Mouse (Mus musculus) kidney, embryonic 15.5 days (tissue): ENCODE data around the gene Slc22a15. TPM values are rescaled to one million over a fixed set of nuclear protein-coding genes. Genes with fewer than 3 reads are reported as not detected.
A peak's percentile ranks its signal among the peaks of the same experiment; 100 is the strongest.

ENCODE experiments used
- ATAC-seq: fragments of 200-750 bp; cut with Nextera tagmentation; replicated peaks from 2 replicates; pipeline ENCODE4 v1.8.0; 2017; ENCODE audit warnings: moderate TSS enrichment; ENCODE audit not compliant: low FRiP score
- H3K27ac ChIP-seq: fragments of 300-500 bp; sonication (generic); 2 replicates; pipeline ENCODE4 v1.5.1; 2015; ENCODE audit warnings: mild to moderate bottlenecking, inconsistent platforms
- H3K27me3 ChIP-seq: fragments of 300-500 bp; sonication (generic); 2 replicates; pipeline ENCODE4 v1.6.1; 2015; ENCODE audit warnings: inconsistent platforms
- H3K36me3 ChIP-seq: fragments of 300-500 bp; sonication (generic); 2 replicates; pipeline ENCODE4 v1.6.1; 2015; ENCODE audit warnings: inconsistent platforms
- H3K4me1 ChIP-seq: fragments of 300-500 bp; sonication (generic); 2 replicates; pipeline ENCODE4 v1.6.1; 2015; ENCODE audit warnings: inconsistent platforms
- H3K4me2 ChIP-seq: fragments of 300-500 bp; sonication (generic); 2 replicates; pipeline ENCODE4 v1.6.1; 2015; ENCODE audit warnings: moderate library complexity, mild to moderate bottlenecking, inconsistent platforms
- H3K4me3 ChIP-seq: fragments of 300-500 bp; sonication (generic); replicated peaks from 2 replicates; pipeline ENCODE4 v1.5.1; 2015; ENCODE audit warnings: mild to moderate bottlenecking, inconsistent platforms
- H3K9ac ChIP-seq: fragments of 300-500 bp; sonication (generic); 2 replicates; pipeline ENCODE4 v1.6.1; 2015; ENCODE audit warnings: mild to moderate bottlenecking, inconsistent platforms
- H3K9me3 ChIP-seq: fragments of 300-500 bp; sonication (generic); replicated peaks from 2 replicates; pipeline ENCODE4 v1.6.1; 2016; ENCODE audit warnings: inconsistent platforms
- WGBS: fragments of 180-500 bp; shearing (Covaris S2); methylation state at CpG from one replicate; pipeline ENCODE4 v1.1.7; 2015; ENCODE audit warnings: mixed read lengths; 5-methylcytosine and 5-hydroxymethylcytosine counted together
- polyA plus RNA-seq: library from polyadenylated mRNA; unstranded; fragments of >200 nt; fragmentation: Nextera tagmentation; extraction: Ambion mirVana; gene quantifications from 2 replicates; pipeline ENCODE4 v1.2.1, GENCODE M21; 2015

Slc22a15 gene
- polyA plus RNA-seq, 1 experiment from 2014 or later, result 3.1 TPM

GRCm38 (mm10) chr3:101854075-101854474, 70.2 kb downstream of the Slc22a15 start:
- Histone ChIP-seq H3K9me3 (no peaks in the 10 kb centered on the region), H3K27ac (no peak overlapping the region), H3K27me3 (no peaks in the 10 kb centered on the region), H3K9ac (no peak overlapping the region), H3K4me2 (no peak overlapping the region), H3K4me3 (no peak overlapping the region), H3K4me1 (no peaks in the 10 kb centered on the region), H3K36me3 (no peaks in the 10 kb centered on the region)
- no peak for ATAC-seq
- 82% methylated on average over 1 of the region's 1 CpGs for WGBS

DNA sequence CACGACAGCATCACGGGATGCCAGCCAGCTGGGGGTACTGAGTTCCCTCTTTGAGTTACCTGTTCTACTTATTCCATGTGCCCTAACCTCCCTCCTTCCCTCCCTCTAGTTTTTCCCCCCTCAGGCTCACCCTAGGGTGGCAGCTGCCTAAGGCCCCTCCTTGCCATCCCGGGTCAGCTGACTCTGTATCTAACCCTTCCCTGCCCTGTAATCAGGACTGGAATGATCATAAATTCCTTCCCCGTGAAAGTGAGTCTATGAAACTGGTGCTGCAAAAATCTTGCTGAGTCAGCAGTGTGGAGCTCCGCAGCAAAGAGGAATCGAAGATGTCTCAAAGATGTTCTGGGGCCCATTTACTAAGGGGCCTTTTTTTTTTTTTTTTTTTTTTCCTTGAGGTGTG, 72.9 kb downstream of the Slc22a15 start:
- ATAC-seq, result no peak
- Histone ChIP-seq H3K9me3 (no peaks in the 10 kb centered on the region), H3K27ac (no peak overlapping the region), H3K9ac (no peak overlapping the region), H3K27me3 (no peaks in the 10 kb centered on the region), H3K4me3 (no peak overlapping the region), H3K36me3 (no peaks in the 10 kb centered on the region), H3K4me1 (no peaks in the 10 kb centered on the region), H3K4me2 (no peak overlapping the region)
- WGBS, result 58% methylated on average over 6 of the region's 6 CpGs

GRCm38 (mm10) chr3:101848816-101849215, 75.4 kb downstream of the Slc22a15 start, which contains the start of gene Mab21l3:
TSS of gene Mab21l3 (minus strand) at chr3:101848959.
- H3K4me3 ChIP-seq, result no peak within 1 kb of the TSS
- 69% methylated on average over 5 of the region's 5 CpGs for WGBS
- H3K4me1 ChIP-seq, result no peaks in the 10 kb centered on the region
- no peak within 1 kb of the TSS for H3K27ac ChIP-seq
- no peak within 1 kb of the TSS for H3K4me2 ChIP-seq
- H3K36me3 ChIP-seq, result no peaks in the 10 kb centered on the region
- ATAC-seq, result no peak
- no peaks in the 10 kb centered on the region for H3K9me3 ChIP-seq
- no peaks in the 10 kb centered on the region for H3K27me3 ChIP-seq
- no peak within 1 kb of the TSS for H3K9ac ChIP-seq

- Histone ChIP-seq H3K27me3 (no peaks in the 10 kb centered on the region), H3K9ac (no peak overlapping the region), H3K36me3 (no peaks in the 10 kb centered on the region), H3K9me3 (no peaks in the 10 kb centered on the region), H3K4me3 (no peak overlapping the region), H3K4me2 (no peak overlapping the region), H3K27ac (no peak overlapping the region), H3K4me1 (no peaks in the 10 kb centered on the region)
- no peak for ATAC-seq
- 54% methylated on average over 4 of the region's 4 CpGs for WGBS
Observed at GRCm38 (mm10) chr3:101846096-101846495, 78.2 kb downstream of the Slc22a15 start.

- no peak overlapping the region for H3K27ac ChIP-seq
- no peak overlapping the region for H3K4me3 ChIP-seq
- 53% methylated on average over 7 of the region's 7 CpGs for WGBS
- no peak overlapping the region for H3K4me2 ChIP-seq
- no peak overlapping the region for H3K9ac ChIP-seq
- no peak for ATAC-seq
- H3K27me3 ChIP-seq, result no peaks in the 10 kb centered on the region
- H3K36me3 ChIP-seq, result no peaks in the 10 kb centered on the region
- H3K9me3 ChIP-seq, result no peaks in the 10 kb centered on the region
- 0 out of 2 replicates have a peak, but pooled peaks cover 5% of the 10 kb centered on the region for H3K4me1 ChIP-seq
Observed at GRCm38 (mm10) chr3:101842372-101843094, 81.7 kb downstream of the Slc22a15 start.

GRCm38 (mm10) chr3:101839327-101839726, 84.9 kb downstream of the Slc22a15 start:
- Histone ChIP-seq H3K9me3 (no peaks in the 10 kb centered on the region), H3K4me1 (peaks cover 19% of the 10 kb centered on the region), H3K27me3 (no peaks in the 10 kb centered on the region), H3K4me2 (no peak overlapping the region), H3K4me3 (no peak overlapping the region), H3K9ac (no peak overlapping the region), H3K36me3 (no peaks in the 10 kb centered on the region), H3K27ac (no peak overlapping the region)
- ATAC-seq, result no peak
- WGBS, result 90% methylated on average over 9 of the region's 9 CpGs

DNA sequence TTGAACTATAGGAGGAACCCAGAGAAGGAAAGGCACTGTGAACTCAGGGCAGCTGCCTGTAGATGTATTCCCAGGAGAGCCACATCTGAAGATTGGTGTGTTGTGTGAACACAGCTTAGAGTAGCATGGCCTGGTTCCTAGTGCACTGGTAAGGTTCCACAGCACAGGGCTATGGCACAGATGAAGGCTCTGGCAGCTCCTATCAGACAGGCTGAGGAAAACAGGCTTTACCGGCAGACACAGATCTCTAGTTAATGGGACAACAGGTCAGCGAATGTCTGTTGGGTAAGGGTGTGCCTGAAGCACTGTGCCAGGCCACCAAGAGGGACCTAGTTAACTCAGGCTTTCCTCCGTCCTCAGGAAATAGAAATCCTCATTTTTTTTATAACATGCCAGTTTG, 87.3 kb downstream of the Slc22a15 start:
- WGBS, result 80% methylated on average over 3 of the region's 3 CpGs
- Histone ChIP-seq H3K27ac (no peak overlapping the region), H3K27me3 (no peaks in the 10 kb centered on the region)

DNA sequence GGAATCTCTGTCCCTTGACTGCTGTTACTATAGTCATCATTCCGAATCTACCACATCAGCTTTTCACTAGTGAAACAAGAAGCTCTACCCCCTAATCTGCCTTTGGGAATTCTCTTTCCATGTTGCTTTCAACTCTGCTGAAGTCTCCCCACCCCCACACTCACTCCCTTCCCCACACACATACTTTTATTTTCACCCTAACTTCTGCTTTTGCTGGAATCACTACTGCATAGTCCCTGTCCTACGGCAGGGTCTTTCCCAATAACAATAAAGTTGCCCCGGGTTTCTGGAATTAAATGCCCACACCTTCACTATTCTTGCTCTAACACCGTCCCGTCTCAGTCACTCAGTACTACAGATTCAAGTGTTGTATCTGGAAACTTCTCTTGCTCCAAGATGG, 87.7 kb downstream of the Slc22a15 start:
- H3K9ac ChIP-seq, result no peak overlapping the region
- peak overlapping the region; percentile 53 for H3K4me2 ChIP-seq
- peak overlapping the region; percentile 28; the same call in 1 of the 2 replicates for H3K4me3 ChIP-seq
- peak overlapping the region; percentile 54; the same call in 1 of the 2 replicates for H3K27ac ChIP-seq
- WGBS, result 76% methylated on average over 5 of the region's 5 CpGs
- peaks cover 26% of the 10 kb centered on the region for H3K4me1 ChIP-seq
- no peaks in the 10 kb centered on the region for H3K27me3 ChIP-seq
- H3K36me3 ChIP-seq, result no peaks in the 10 kb centered on the region
- H3K9me3 ChIP-seq, result no peaks in the 10 kb centered on the region
- ATAC-seq, result no peak; the same call in 1 of the 2 replicates

More for the DNA sequence above, 87.3 kb downstream of the Slc22a15 start:
- Histone ChIP-seq H3K4me3 (no peak overlapping the region), H3K36me3 (no peaks in the 10 kb centered on the region), H3K4me2 (no peak overlapping the region), H3K9ac (no peak overlapping the region), H3K4me1 (peaks cover 22% of the 10 kb centered on the region), H3K9me3 (no peaks in the 10 kb centered on the region)
- no peak for ATAC-seq

- no peak overlapping the region; the same call in 1 of the 2 replicates for H3K9ac ChIP-seq
Observed at GRCm38 (mm10) chr3:101836045-101836444, 88.2 kb downstream of the Slc22a15 start.

DNA sequence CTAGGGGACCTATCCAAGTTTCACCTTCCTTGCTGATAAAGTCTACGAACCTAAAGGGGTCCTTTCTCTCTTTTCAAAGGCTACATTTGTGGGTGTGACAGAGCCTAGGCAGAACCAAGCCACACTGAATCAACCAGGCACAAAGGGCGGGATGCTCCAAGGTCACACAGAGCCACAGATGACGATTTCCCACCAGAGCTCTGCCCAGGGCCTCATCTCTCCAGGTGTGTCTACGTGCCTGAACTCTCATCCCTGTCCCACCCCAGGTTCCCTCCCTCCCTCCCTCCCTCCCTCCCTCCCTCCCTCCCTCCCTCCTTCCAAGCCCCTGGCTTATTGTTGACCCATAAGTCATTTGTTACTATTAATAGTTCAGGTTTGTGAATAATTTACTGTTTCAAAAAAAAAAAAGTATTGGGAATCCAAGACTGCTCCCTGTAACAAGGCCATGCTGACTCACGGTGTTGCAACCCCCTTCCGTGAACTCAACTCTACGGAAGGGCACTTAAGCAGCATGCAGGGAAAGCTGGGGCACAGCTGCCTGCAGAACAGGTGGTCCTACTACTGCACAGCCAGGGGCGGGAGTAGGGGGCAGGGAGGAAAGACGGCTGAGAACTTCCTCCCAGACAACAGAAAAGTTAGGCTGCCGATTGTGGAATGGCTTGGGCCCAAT, 92.9 kb downstream of the Slc22a15 start:
- Histone ChIP-seq H3K27me3 (no peaks in the 10 kb centered on the region), H3K4me3 (no peak overlapping the region), H3K4me2 (no peak overlapping the region), H3K4me1 (peaks cover 34% of the 10 kb centered on the region), H3K27ac (peak overlapping the region; percentile 58), H3K9me3 (no peaks in the 10 kb centered on the region), H3K36me3 (no peaks in the 10 kb centered on the region), H3K9ac (no peak overlapping the region)
- 0 out of 2 replicates have a peak, but pooled peaks have one; percentile 23 for ATAC-seq
- 26% methylated on average over 10 of the region's 10 CpGs for WGBS

More at GRCm38 (mm10) chr3:101836045-101836444, 88.2 kb downstream of the Slc22a15 start:
- peaks cover 29% of the 10 kb centered on the region for H3K4me1 ChIP-seq
- H3K4me2 ChIP-seq, result peak overlapping the region; percentile 53
- H3K9me3 ChIP-seq, result no peaks in the 10 kb centered on the region
- 2% methylated on average over 8 of the region's 8 CpGs for WGBS
- H3K27ac ChIP-seq, result peak overlapping the region; percentile 54
- no peaks in the 10 kb centered on the region for H3K27me3 ChIP-seq
- ATAC-seq, result peak; percentile 96
- H3K4me3 ChIP-seq, result peak overlapping the region; percentile 28; the same call in 1 of the 2 replicates
- no peaks in the 10 kb centered on the region for H3K36me3 ChIP-seq

DNA sequence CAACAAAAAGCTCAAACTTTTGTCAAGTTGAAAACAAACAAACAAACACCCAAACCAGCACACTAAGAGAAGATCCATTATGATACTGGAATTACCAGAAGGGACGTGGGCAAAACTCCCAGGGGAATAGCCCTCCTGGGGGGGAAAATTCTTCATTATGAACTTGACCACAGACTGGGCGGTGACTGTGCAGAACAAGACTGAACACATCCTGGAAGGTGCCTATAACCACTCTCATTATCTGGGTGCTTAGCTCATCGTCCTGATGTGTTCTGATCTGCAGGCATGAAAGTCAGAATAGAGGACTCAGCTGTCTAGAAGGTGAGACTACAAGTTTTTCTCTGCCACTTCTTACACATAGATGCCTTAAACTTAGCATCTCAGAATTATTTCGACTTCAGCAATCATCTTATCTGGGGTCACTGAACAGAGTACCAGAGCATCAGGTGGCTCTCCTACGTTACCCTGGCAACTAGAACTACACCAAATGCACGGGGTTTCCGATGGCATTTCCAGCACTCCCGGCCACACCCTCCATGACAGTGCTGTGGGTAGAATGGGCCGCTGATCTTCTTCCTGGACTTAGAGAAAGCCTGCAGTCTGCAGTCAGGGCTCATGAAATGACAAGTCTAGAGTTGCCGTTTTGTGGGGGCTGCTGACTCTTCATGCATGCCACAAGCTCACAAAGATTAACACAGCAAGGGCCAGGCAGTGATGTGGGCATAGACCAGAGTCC, 94.2 kb downstream of the Slc22a15 start:
- Histone ChIP-seq H3K36me3 (no peaks in the 10 kb centered on the region), H3K4me1 (peaks cover 25% of the 10 kb centered on the region), H3K27ac (no peak overlapping the region), H3K27me3 (no peaks in the 10 kb centered on the region), H3K9ac (no peak overlapping the region), H3K4me2 (no peak overlapping the region), H3K9me3 (no peaks in the 10 kb centered on the region), H3K4me3 (no peak overlapping the region)
- ATAC-seq, result no peak
- WGBS, result 69% methylated on average over 10 of the region's 10 CpGs

GRCm38 (mm10) chr3:101828595-101828994, 95.7 kb downstream of the Slc22a15 start:
- H3K27ac ChIP-seq, result no peak overlapping the region

More at GRCm38 (mm10) chr3:101828595-101828994, 95.7 kb downstream of the Slc22a15 start:
- no peak for ATAC-seq
- 61% methylated on average over 3 of the region's 3 CpGs for WGBS
- Histone ChIP-seq H3K4me1 (peaks cover 25% of the 10 kb centered on the region), H3K9me3 (no peaks in the 10 kb centered on the region), H3K27me3 (no peaks in the 10 kb centered on the region), H3K36me3 (no peaks in the 10 kb centered on the region), H3K4me3 (no peak overlapping the region), H3K4me2 (no peak overlapping the region), H3K9ac (no peak overlapping the region)
